Mouse (Mus musculus): ENCODE data around the gene Synpo2l.
A peak's percentile ranks its signal among the peaks of the same experiment; 100 is the strongest.
"Not testable (repeated sequence)": the region's sequence is repeated elsewhere in the genome, so short reads cannot be mapped to it uniquely, and the experiment has no call there.

Gene Synpo2l

GRCm38 (mm10) chr14:20668154-20668810, at the start of gene Synpo2l:
Synpo2l (minus strand) TSS chr14:20668354.
- DNase-seq (ENCODE audit: low read depth, low spot score) = no peak

DNA sequence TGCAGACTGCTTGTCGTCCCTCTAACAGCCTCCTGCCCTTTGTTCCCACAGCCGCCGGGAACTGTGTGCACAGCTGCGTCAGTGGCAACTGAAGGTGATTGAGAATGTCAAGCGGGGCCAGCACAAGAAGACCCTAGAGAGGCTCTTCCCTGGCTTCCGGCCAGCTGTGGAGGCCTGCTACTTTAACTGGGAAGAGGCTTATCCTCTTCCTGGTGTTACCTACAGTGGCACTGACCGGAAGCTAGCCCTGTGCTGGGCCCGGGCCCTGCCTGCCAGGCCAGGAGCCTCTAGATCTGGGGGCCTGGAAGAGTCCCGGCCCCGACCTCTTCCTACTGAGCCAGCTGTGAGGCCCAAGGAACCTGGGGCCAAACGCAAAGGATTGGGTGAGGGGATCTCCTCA, 45.7 kb upstream of the Synpo2l start:
- no peak for DNase-seq (ENCODE audit: low read depth, low spot score)

DNA sequence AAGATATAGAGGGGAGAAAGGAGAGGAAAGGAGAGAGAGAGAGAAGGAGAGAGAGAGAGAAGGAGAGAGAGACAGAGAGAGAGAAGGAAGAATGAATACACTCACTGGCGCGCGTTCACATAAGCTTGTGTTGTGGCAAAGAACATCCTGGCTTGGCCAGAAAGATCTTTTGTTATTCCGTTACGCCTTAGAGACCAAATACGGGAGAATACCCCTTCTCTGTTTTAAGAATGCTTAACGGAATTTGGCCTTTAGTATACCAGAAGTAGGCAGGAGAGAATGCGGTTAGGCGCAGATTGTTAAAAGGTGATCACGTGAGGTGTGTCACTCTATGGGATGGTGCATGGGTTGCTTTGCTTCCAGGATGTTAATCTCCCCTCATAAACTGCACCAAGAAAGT, 40.1 kb upstream of the Synpo2l start:
- DNase-seq (ENCODE audit: low read depth, low spot score) = no peak

DNA sequence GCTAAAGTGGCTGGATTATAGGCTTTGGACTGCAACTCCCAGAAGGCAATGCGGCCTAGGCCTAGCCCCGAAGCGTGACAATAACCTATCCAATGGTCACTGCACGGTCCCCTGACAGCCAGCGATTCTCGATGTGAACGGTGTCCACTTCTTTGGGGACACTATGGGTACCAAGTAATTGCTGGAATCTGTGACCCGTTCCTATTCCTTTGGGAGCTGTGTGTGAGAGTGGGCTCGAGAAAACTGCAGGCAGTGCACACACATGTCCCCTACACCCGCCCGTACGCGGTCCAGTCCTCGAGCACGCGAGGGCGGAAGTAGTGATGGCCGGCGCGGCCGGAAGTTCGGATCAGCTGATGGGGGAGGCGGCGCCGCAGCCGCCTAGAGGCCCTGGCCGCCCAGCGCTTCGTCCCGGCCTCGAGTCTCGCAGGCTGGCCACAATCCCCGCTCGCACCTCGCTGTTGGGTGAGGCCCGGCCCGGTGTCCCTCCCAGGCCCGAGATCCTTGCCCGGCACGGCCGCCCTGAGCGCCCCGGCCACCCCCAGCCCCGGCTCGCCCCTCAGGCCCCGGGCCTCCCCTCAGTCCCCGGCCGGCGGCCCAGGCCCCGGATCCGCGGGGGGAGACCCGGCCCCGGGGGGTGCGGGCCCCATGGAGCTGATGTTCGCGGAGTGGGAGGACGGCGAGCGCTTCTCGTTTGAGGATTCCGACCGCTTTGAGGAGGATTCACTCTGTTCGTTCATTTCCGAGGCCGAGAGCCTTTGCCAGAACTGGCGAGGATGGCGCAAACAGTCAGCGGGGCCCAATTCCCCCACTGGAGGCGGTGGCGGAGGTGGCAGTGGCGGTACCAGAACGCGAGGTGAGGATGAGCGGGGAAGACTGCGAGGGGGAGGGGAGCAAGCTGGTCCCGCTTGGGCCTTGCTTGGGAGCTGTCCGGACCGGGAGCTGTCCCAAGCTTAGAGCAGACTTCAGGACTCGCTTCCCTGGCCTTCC, 39.3 kb upstream of the Synpo2l start, which contains the start of gene Zswim8:
Gene Zswim8 (plus strand): TSS at position 352 of the 990 bp plus-strand sequence.
- peak; percentile 85 for DNase-seq (ENCODE audit: low read depth, low spot score)

- DNase-seq (ENCODE audit: low read depth, low spot score) = not testable (repeated sequence)
These were observed 35.3 kb upstream of the Synpo2l start for GRCm38 (mm10) chr14:20703461-20703860.

- DNase-seq (ENCODE audit: low read depth, low spot score) = no peak
These were observed 34.7 kb upstream of the Synpo2l start, which contains the start of gene Chchd1 for GRCm38 (mm10) chr14:20702741-20703381. Chchd1 (plus strand) TSS chr14:20703006.

DNA sequence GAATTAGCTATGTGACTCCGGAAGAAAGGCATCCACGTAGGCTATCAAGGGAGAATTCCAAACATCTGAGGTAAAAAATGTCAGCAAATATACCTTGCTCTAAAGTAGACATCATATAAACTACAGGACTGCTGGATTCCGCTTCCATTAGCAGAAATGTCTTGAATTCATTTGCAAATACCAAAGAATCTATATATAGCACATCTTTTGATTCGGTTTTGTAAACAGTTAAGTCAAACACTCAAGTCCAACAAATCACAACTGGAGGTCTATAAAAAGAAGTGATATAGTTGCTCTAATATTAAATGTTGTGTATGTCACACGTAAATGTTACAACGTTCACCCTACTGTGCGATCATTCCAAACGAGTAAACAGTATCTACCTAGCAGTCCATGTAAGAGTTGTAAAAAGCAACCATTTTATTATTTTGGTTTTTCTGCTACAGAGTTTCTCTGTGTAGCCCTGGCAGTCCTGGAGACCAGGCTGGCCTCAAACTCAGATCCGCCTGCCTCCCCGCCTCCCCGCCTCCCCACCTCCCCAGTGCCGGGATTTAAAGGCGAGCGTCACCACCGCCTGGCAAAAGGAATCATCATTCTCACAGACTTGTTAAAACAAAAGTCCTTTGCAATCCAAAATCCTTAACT, 34.1 kb upstream of the Synpo2l start:
- no peak for DNase-seq (ENCODE audit: low read depth, low spot score)

- DNase-seq (ENCODE audit: low read depth, low spot score) = no peak
These were observed 33.4 kb upstream of the Synpo2l start for GRCm38 (mm10) chr14:20701554-20701953.

DNA sequence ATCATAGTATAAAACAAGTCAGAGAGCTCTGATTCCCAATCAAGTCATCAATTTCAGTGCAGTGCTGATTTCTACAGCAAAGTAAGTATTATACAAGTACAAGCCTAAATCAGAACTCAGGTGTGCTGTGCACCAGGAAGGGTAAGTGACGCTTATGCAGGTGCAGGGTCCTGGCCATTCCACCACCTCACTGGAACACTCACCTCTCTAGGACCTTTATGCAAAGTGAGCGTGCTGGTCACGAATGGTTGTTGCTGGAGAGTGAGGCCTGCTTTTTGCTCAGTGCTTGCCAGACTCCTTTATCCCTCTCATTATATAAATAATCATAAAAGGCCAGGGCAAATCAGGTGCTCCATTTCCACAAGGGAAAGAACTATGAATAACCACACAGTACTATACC, 32.2 kb upstream of the Synpo2l start:
- DNase-seq (ENCODE audit: low read depth, low spot score) = no peak

GRCm38 (mm10) chr14:20698515-20698914, 30.4 kb upstream of the Synpo2l start:
- DNase-seq (ENCODE audit: low read depth, low spot score) = no peak

DNA sequence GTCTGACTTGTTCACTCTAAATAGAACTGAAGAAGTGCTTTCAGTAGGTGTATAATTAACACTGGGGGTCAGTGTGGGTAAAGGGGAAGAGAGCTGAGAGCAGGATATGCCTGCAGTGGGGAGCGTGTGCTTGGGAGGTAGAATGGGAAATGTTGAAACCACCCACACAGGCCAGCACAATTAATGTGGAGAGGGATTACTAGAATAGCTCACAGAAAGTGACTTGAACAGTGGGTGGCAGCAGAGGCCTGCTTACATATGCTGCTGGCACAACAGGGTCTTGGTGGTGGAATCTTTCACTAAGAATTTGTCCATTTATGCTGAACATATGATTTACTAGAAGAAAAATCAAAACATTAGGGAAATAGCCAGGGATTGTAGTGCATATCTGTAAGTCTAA, 28.8 kb upstream of the Synpo2l start:
- peak; percentile 14 for DNase-seq (ENCODE audit: low read depth, low spot score)

DNA sequence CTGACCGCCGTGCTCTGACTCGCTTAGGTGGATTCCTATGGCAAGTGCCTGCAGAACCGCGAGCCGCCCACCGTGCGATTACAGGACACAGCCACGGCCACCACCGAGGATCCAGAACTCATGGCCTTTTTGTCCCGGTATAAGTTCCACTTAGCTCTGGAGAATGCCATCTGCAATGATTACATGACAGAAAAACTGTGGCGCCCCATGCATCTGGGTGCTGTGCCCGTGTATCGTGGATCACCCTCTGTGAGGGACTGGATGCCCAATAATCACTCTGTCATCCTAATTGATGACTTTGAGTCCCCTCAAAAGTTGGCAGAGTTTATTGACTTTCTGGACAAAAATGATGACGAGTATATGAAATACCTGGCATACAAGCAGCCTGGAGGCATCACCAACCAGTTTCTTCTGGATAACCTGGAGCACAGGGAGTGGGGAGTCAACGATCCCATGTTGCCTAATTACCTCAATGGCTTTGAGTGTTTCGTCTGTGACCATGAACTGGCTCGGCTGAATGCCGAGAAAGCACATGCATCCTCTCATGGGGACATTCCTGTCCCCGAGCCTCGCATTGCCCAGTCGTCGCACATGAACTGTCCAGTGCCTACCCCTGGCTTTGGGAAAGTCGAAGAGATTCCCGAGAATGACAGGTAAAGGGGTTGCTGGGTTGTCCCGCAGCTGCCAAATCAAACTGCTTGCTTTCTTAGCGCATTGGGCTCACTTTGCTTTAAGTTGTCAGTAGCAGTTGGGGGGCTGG, 27.8 kb upstream of the Synpo2l start:
- no peak for DNase-seq (ENCODE audit: low read depth, low spot score)

GRCm38 (mm10) chr14:20694884-20695760, 27.0 kb upstream of the Synpo2l start, which contains the start of gene Fut11:
Fut11 (plus strand) TSS chr14:20694968.
- peak; percentile 67 for DNase-seq (ENCODE audit: low read depth, low spot score)

DNA sequence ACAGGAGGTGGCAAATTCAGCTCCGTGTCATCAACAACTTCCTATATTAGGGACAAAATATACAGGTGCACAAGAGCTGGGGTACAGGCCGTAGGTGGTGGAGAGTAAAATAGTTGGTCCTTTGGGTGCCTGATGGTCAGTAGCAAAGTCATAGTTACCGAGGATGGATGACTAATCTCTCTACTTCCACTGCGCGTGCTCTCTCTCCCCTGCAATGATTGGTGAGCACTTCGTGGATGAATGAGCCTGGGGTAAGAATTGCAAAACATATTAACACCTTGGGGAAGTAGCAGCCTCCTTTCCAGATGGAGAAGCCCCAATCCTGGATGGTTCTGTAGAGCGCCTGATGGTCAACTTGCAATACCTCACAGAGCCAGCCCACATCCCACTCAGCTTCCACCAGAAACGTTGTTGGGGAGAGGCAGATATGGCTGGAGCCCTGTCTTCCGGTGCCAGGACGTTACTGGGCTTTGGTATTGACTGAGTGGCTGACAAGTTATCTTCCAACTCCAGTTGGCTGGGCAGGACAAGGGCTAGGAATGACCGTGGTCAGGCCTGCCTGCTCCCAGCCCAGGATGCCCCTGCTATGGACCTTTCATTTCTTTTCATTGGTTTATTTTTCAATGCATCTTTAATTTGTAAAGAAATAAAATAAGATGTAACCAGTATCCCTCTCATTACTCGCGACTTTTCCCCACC, 26.2 kb upstream of the Synpo2l start:
- DNase-seq (ENCODE audit: low read depth, low spot score) = no peak

GRCm38 (mm10) chr14:20693589-20694101, 25.5 kb upstream of the Synpo2l start:
- DNase-seq (ENCODE audit: low read depth, low spot score) = no peak

DNA sequence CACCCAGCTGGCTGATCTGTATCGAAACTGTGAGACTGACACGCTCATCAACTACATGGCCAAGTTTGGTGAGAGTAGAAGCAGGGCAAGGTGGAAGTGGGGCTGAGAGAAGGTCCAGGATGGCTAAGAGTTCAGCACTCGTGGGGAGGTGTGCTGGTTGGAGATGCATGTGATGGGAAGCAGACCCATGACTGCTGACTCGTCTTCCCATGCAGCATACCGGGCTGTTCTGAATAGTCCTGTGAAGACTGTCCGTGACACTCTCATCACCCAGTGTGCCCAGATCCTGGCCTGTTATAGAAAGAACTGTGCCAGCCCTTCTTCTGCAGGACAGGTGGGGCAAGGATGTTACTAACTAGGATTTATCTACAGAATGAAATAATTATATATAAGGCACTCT, 23.6 kb upstream of the Synpo2l start:
- no peak for DNase-seq (ENCODE audit: low read depth, low spot score)

DNA sequence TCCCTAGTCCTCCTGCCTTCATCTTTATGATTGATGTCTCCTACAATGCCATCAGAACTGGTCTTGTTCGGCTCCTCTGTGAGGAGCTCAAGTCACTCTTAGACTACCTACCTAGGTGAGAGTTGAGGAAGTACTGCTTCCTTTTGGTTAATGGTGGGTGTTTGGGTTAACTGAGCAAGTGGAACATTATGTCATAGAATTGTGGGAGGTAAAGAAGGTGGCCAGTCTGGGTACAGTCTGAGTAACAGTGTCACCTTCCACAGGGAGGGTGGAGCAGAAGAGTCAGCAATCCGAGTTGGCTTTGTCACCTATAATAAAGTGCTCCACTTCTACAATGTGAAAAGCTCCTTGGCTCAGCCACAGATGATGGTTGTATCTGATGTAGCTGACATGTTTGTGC, 20.9 kb upstream of the Synpo2l start:
- DNase-seq (ENCODE audit: low read depth, low spot score) = no peak

DNA sequence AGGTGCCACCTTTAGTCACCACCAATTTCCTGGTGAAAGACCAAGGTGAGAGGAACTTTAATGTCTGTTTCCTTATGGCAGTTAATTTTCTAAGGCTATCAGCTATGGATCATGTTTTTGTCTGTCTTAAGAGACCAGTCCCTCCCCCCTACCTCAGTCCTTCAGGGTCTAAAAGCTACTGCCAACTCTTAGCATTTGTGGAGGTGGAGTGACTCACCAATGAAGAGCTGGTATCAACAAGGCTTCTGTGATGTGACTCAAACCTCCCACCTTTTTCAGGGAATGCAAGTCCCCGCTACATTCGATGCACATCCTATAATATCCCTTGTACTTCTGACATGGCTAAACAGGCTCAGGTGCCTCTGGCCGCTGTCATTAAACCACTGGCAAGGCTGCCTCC, 18.4 kb upstream of the Synpo2l start:
- no peak for DNase-seq (ENCODE audit: low read depth, low spot score)

DNA sequence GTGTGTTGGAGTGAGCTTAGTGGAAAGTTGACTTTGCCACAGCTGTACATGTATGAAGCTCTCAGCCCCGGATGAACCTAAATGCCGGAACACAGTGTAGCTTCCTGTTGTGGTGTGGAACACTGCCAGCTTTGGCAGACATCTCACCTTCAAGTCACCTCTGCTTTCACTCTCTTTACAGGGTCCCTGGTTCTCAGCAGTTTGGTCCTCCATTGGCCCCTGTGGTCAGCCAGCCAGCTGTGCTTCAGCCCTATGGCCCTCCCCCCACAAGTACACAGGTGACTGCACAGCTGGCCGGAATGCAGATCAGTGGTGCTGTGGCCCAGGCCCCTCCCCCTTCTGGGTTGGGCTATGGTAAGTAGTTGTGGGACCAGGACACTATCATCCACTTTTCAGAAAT, 14.3 kb upstream of the Synpo2l start:
- DNase-seq (ENCODE audit: low read depth, low spot score) = no peak

All from brain, embryonic 18.5 days (tissue).